Mouse (Mus musculus) liver, embryonic 18 days (tissue): ENCODE measurements around the gene Dus3l. TPM values are rescaled to one million over a fixed set of nuclear protein-coding genes. Genes with fewer than 3 reads are reported as not detected.

Experiments
- polyA plus RNA-seq: library from polyadenylated mRNA; depleted of rRNA; stranded (reverse); fragments of >200 nt; gene quantifications from 2 replicates; pipeline ENCODE4 v1.2.3, GENCODE M21; 2012; rRNA removed

The Dus3l gene
- polyA plus RNA-seq: 13.6 and 16.6 TPM in 2 replicates

GRCm38 (mm10) chr17:56764474-56765354 lies at the start of gene Dus3l:
TSS of gene Dus3l (plus strand) at chr17:56764757.

GRCm38 (mm10) chr17:56717363-56718058 lies 47.0 kb upstream of the Dus3l start, which contains the start of the genes Ndufa11 and Vmac:
TSS of gene Ndufa11 (plus strand) at chr17:56717767.
TSS of gene Vmac (minus strand) at chr17:56718022.

GRCm38 (mm10) chr17:56757416-56758123 lies 7.0 kb upstream of the Dus3l start, which contains the start of gene Nrtn:
TSS of gene Nrtn (minus strand) at chr17:56757530.

GRCm38 (mm10) chr17:56769950-56770349 lies 5.4 kb downstream of the Dus3l start, which contains the start of gene Prr22:
TSS of gene Prr22 (plus strand) at chr17:56770250.

Other genes with a start within 250 kb of the Dus3l start
- 0.30 and 0.31 TPM in 2 replicates for gene Gm20219, start 210.4 kb upstream of the Dus3l start, polyA plus RNA-seq
- 26.2 and 32.8 TPM in 2 replicates for gene Safb2, start 180.2 kb upstream of the Dus3l start, polyA plus RNA-seq
- gene Safb, start 179.9 kb upstream of the Dus3l start, polyA plus RNA-seq: 30.5 and 36.2 TPM in 2 replicates
- gene 2410015M20Rik, start 155.0 kb upstream of the Dus3l start, polyA plus RNA-seq: 112 and 130 TPM in 2 replicates
- 2,016 and 2,146 TPM in 2 replicates for gene Rpl36, start 151.3 kb upstream of the Dus3l start, polyA plus RNA-seq
- gene Lonp1, start 137.9 kb upstream of the Dus3l start, polyA plus RNA-seq: 49.0 and 55.3 TPM in 2 replicates
- 0.78 and 0.80 TPM in 2 replicates for gene Catsperd, start 136.6 kb upstream of the Dus3l start, polyA plus RNA-seq
- 29.8 and 33.2 TPM in 2 replicates for gene Ranbp3, start 91.5 kb upstream of the Dus3l start, polyA plus RNA-seq
- 126 and 130 TPM in 2 replicates for gene Ndufa11, start 47.0 kb upstream of the Dus3l start, polyA plus RNA-seq
- 3.6 and 3.7 TPM in 2 replicates for gene Vmac, start 46.7 kb upstream of the Dus3l start, polyA plus RNA-seq
- 1.1 and 1.3 TPM in 2 replicates for gene Nrtn, start 7.2 kb upstream of the Dus3l start, polyA plus RNA-seq
- gene Prr22, start 5.5 kb downstream of the Dus3l start, polyA plus RNA-seq: 0.54 and 0.63 TPM in 2 replicates
- gene Rfx2, start 66.3 kb downstream of the Dus3l start, polyA plus RNA-seq: 4.3 and 5.1 TPM in 2 replicates
- gene Acsbg2, start 109.7 kb downstream of the Dus3l start, polyA plus RNA-seq: not detected in 2 replicates
- 0.02 and 0.04 TPM in 2 replicates for gene 1700061G19Rik, start 110.7 kb downstream of the Dus3l start, polyA plus RNA-seq
- gene Mllt1, start 170.7 kb downstream of the Dus3l start, polyA plus RNA-seq: 8.8 and 11.0 TPM in 2 replicates
- not detected in 2 replicates for gene Acer1, start 217.4 kb downstream of the Dus3l start, polyA plus RNA-seq
- 62.4 and 68.4 TPM in 2 replicates for gene Clpp, start 225.5 kb downstream of the Dus3l start, polyA plus RNA-seq
- 12.0 and 13.6 TPM in 2 replicates for gene Alkbh7, start 232.6 kb downstream of the Dus3l start, polyA plus RNA-seq
- not detected in 2 replicates for gene Pspn, start 235.3 kb downstream of the Dus3l start, polyA plus RNA-seq
- gene Gtf2f1, start 246.5 kb downstream of the Dus3l start, polyA plus RNA-seq: 33.5 and 35.4 TPM in 2 replicates
- gene Gm17949, start 246.7 kb downstream of the Dus3l start, polyA plus RNA-seq: not detected in 2 replicates